Mouse (Mus musculus): ENCODE measurements around the gene Styk1.

- TF ChIP-seq POLR2A (IDR thresholded peaks at IDR 0.05; ENCODE audit: insufficient read depth, low read depth, low read length) (no peak), CTCF (IDR thresholded peaks at IDR 0.05; ENCODE audit: insufficient read depth, low read depth, low read length) (no peak)
Measured at GRCm38 (mm10) chr6:131344346-131344745, 9.1 kb downstream of the Styk1 start.

All from olfactory bulb, adult 2 months (tissue).